Mouse (Mus musculus): ENCODE measurements around the gene Fkbp15.

GRCm38 (mm10) chr4:62360805-62361455, 582 bp upstream of the Fkbp15 start:
- TF ChIP-seq CTCF (IDR thresholded peaks at IDR 0.05; ENCODE audit: low read depth): no peak
- TF ChIP-seq EP300 (IDR thresholded peaks at IDR 0.05; ENCODE audit: low read depth): no peak
